Mouse (Mus musculus): ENCODE measurements at regions not wholly inside any gene's neighbourhood (a gene's known extent, or its start where the extent isn't known, plus 50 kb on each side); places are given as distances from the start of the nearest gene placed in this dataset.

DNA sequence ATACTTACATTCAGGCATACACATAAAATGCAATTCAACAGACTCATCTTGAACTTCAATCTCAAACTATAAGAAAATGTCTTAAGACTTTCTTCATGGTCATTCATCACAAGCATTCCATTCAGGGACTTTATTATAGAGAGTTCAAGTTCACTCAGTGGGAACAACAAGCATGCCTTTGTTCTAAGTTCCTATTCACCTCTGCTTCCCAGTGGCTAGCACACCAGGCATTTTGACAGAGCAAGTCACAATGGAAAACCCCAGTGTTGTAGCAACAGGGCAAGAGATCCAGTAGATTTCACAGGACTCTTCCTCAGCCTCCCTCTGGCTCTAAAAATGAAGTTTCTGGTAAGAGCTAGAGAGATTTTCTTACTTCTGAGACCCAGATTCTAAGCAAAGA is 595.8 kb upstream of the Clint1 start:
- no peak overlapping the region for H3K27ac ChIP-seq (ENCODE audit: insufficient read depth, low read depth, low read length, poor library complexity, severe bottlenecking)

DNA sequence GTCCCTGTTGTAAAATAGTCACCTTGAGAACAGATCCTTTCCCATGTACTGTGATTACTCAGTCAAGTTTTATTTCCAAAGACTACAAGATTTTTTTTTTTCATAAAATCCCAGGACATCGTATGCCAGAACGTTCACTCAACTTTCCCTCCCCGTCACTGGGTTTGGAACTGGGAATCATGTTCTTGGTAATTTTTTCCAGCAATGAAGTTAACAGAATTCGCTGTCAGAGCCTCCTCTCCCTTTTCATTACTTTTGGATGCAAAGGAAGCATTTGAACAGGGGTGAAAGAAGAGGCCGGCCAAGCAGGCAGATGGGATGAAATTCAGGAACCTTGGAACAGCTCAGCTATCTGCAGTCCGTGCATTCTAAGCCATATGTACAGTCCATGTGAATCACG is 589.7 kb upstream of the Clint1 start:
- in situ Hi-C loops (cut with MboI; ENCODE audit: low sequenced_read_pairs in 2 of 2, unreplicated experiment in 2 of 2), result no loop called here
- Histone ChIP-seq H3K9ac (ENCODE audit: insufficient read depth, low read depth, low read length, poor library complexity, severe bottlenecking) (no peak overlapping the region), H3K36me3 (ENCODE audit: control insufficient read depth, insufficient read depth, low read length, poor library complexity, severe bottlenecking) (no peaks in the 10 kb centered on the region), H3K27ac (ENCODE audit: insufficient read depth, low read depth, low read length, poor library complexity, severe bottlenecking) (no peak overlapping the region), H3K9me3 (ENCODE audit: control insufficient read depth, insufficient read depth, low read depth, low read length) (no peaks in the 10 kb centered on the region), H3K4me3 (ENCODE audit: insufficient read depth in 1 of 2, low read depth in 1 of 2, low read length in 2 of 2, poor library complexity in 1 of 2, severe bottlenecking in 1 of 2) (no peak overlapping the region), H3K4me1 (ENCODE audit: control insufficient read depth in 2 of 2, insufficient read depth in 2 of 2, low read length in 2 of 2, poor library complexity in 1 of 2) (no peaks in the 10 kb centered on the region)
- no peak for DNase-seq (ENCODE audit: low read depth, low spot score)
- TF ChIP-seq ZC3H11A (IDR thresholded peaks at IDR 0.05; ENCODE audit: borderline replicate concordance, low read depth, low read length), result no peak
- TF ChIP-seq MAFK (IDR thresholded peaks at IDR 0.05; ENCODE audit: insufficient read depth, low read depth, low read length), result no peak
- no peak for TF ChIP-seq HCFC1 (IDR thresholded peaks at IDR 0.05; ENCODE audit: borderline replicate concordance, insufficient read depth, low read length)
- no peak for TF ChIP-seq ZNF384 (IDR thresholded peaks at IDR 0.05; ENCODE audit: low read depth, low read length)
- TF ChIP-seq CHD2 (IDR thresholded peaks at IDR 0.05; ENCODE audit: low read depth, low read length), result no peak

More for the DNA sequence above, 595.8 kb upstream of the Clint1 start:
- Histone ChIP-seq H3K9me3 (ENCODE audit: control insufficient read depth, insufficient read depth, low read depth, low read length) (no peaks in the 10 kb centered on the region), H3K9ac (ENCODE audit: insufficient read depth, low read depth, low read length, poor library complexity, severe bottlenecking) (no peak overlapping the region), H3K4me1 (ENCODE audit: control insufficient read depth in 2 of 2, insufficient read depth in 2 of 2, low read length in 2 of 2, poor library complexity in 1 of 2) (no peaks in the 10 kb centered on the region), H3K36me3 (ENCODE audit: control insufficient read depth, insufficient read depth, low read length, poor library complexity, severe bottlenecking) (no peaks in the 10 kb centered on the region), H3K4me3 (ENCODE audit: insufficient read depth in 1 of 2, low read depth in 1 of 2, low read length in 2 of 2, poor library complexity in 1 of 2, severe bottlenecking in 1 of 2) (no peak overlapping the region)
- no peak for DNase-seq (ENCODE audit: low read depth, low spot score)
- TF ChIP-seq MAFK (IDR thresholded peaks at IDR 0.05; ENCODE audit: insufficient read depth, low read depth, low read length) (no peak), ZC3H11A (IDR thresholded peaks at IDR 0.05; ENCODE audit: borderline replicate concordance, low read depth, low read length) (no peak), ZNF384 (IDR thresholded peaks at IDR 0.05; ENCODE audit: low read depth, low read length) (no peak), HCFC1 (IDR thresholded peaks at IDR 0.05; ENCODE audit: borderline replicate concordance, insufficient read depth, low read length) (no peak), CHD2 (IDR thresholded peaks at IDR 0.05; ENCODE audit: low read depth, low read length) (no peak)
- in situ Hi-C loops (cut with MboI; ENCODE audit: low sequenced_read_pairs in 2 of 2, unreplicated experiment in 2 of 2), result no loop called here

DNA sequence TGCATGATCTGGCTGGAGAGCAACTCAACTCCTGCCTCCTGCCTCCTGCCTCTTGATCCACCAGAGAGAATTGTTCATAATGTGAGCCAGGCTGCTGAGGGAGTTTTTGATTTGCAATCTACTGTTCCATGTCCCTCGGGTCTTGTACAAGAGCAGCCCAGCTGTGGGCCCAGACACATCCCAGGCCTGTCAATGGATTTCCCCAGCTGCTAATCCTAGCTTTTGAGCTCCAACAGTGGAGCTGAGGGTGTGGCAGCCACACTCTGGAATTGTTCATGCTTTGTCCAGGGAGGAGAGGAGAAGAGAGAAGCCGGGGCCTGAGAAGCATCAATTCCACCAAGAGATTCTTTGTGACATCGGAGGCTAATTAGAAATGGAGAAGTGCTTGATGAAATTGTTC is 587.9 kb upstream of the Clint1 start:
- Histone ChIP-seq H3K4me3 (ENCODE audit: insufficient read depth in 1 of 2, low read depth in 1 of 2, low read length in 2 of 2, poor library complexity in 1 of 2, severe bottlenecking in 1 of 2) (no peak overlapping the region), H3K9me3 (ENCODE audit: control insufficient read depth, insufficient read depth, low read depth, low read length) (no peaks in the 10 kb centered on the region), H3K4me1 (ENCODE audit: control insufficient read depth in 2 of 2, insufficient read depth in 2 of 2, low read length in 2 of 2, poor library complexity in 1 of 2) (no peaks in the 10 kb centered on the region), H3K36me3 (ENCODE audit: control insufficient read depth, insufficient read depth, low read length, poor library complexity, severe bottlenecking) (no peaks in the 10 kb centered on the region), H3K9ac (ENCODE audit: insufficient read depth, low read depth, low read length, poor library complexity, severe bottlenecking) (no peak overlapping the region), H3K27ac (ENCODE audit: insufficient read depth, low read depth, low read length, poor library complexity, severe bottlenecking) (no peak overlapping the region)
- no peak for DNase-seq (ENCODE audit: low read depth, low spot score)
- TF ChIP-seq MAFK (IDR thresholded peaks at IDR 0.05; ENCODE audit: insufficient read depth, low read depth, low read length) (no peak), ZC3H11A (IDR thresholded peaks at IDR 0.05; ENCODE audit: borderline replicate concordance, low read depth, low read length) (no peak), ZNF384 (IDR thresholded peaks at IDR 0.05; ENCODE audit: low read depth, low read length) (no peak), CHD2 (IDR thresholded peaks at IDR 0.05; ENCODE audit: low read depth, low read length) (no peak), HCFC1 (IDR thresholded peaks at IDR 0.05; ENCODE audit: borderline replicate concordance, insufficient read depth, low read length) (no peak)
- in situ Hi-C loops (cut with MboI; ENCODE audit: low sequenced_read_pairs in 2 of 2, unreplicated experiment in 2 of 2), result no loop called here

GRCm38 (mm10) chr11:45265171-45265988 is 586.5 kb upstream of the Clint1 start:
- DNase-seq (ENCODE audit: low read depth, low spot score), result no peak
- no peak overlapping the region for H3K4me3 ChIP-seq (ENCODE audit: insufficient read depth in 1 of 2, low read depth in 1 of 2, low read length in 2 of 2, poor library complexity in 1 of 2, severe bottlenecking in 1 of 2)
- no peaks in the 10 kb centered on the region for H3K9me3 ChIP-seq (ENCODE audit: control insufficient read depth, insufficient read depth, low read depth, low read length)
- no peak overlapping the region for H3K9ac ChIP-seq (ENCODE audit: insufficient read depth, low read depth, low read length, poor library complexity, severe bottlenecking)
- TF ChIP-seq ZNF384 (IDR thresholded peaks at IDR 0.05; ENCODE audit: low read depth, low read length) (no peak), MAFK (IDR thresholded peaks at IDR 0.05; ENCODE audit: insufficient read depth, low read depth, low read length) (no peak), ZC3H11A (IDR thresholded peaks at IDR 0.05; ENCODE audit: borderline replicate concordance, low read depth, low read length) (no peak), CHD2 (IDR thresholded peaks at IDR 0.05; ENCODE audit: low read depth, low read length) (no peak), HCFC1 (IDR thresholded peaks at IDR 0.05; ENCODE audit: borderline replicate concordance, insufficient read depth, low read length) (no peak)
- no peak overlapping the region for H3K27ac ChIP-seq (ENCODE audit: insufficient read depth, low read depth, low read length, poor library complexity, severe bottlenecking)
- in situ Hi-C loops (cut with MboI; ENCODE audit: low sequenced_read_pairs in 2 of 2, unreplicated experiment in 2 of 2), result no loop called here
- no peaks in the 10 kb centered on the region for H3K4me1 ChIP-seq (ENCODE audit: control insufficient read depth in 2 of 2, insufficient read depth in 2 of 2, low read length in 2 of 2, poor library complexity in 1 of 2)
- no peaks in the 10 kb centered on the region for H3K36me3 ChIP-seq (ENCODE audit: control insufficient read depth, insufficient read depth, low read length, poor library complexity, severe bottlenecking)
